Mouse (Mus musculus) liver, postnatal 0 days (tissue): ENCODE measurements around the gene Cbfb. TPM values are rescaled to one million over a fixed set of nuclear protein-coding genes. Genes with fewer than 3 reads are reported as not detected.

Experiments used
- ATAC-seq: fragments of 200-750 bp; cut with Nextera tagmentation; 2 replicates; pipeline ENCODE4 v1.8.0; 2017; ENCODE audit warnings: mild to moderate bottlenecking, moderate library complexity
- DNase-seq: peaks from one replicate; pipeline ENCODE4 v3.0.0-alpha.2; 2016
- H3K27ac ChIP-seq: fragments of 300-500 bp; sonication (generic); 2 replicates; pipeline ENCODE4 v1.5.1; 2014; ENCODE audit warnings: antibody characterized with exemption, moderate library complexity, mild to moderate bottlenecking, low read depth
- H3K27me3 ChIP-seq: fragments of 300-500 bp; sonication (generic); 2 replicates; pipeline ENCODE4 v1.6.1; 2014; ENCODE audit warnings: low read length, control low read depth, mixed read lengths; ENCODE audit not compliant: insufficient read depth
- H3K36me3 ChIP-seq: fragments of 300-500 bp; sonication (generic); replicated peaks from 2 replicates; pipeline ENCODE4 v1.6.1; 2014; ENCODE audit warnings: mild to moderate bottlenecking, control low read depth, low read length, moderate library complexity, mixed read lengths; ENCODE audit not compliant: insufficient read depth
- H3K4me1 ChIP-seq: fragments of 300-500 bp; sonication (generic); 2 replicates; pipeline ENCODE4 v1.6.1; 2014; ENCODE audit warnings: antibody characterized with exemption, mild to moderate bottlenecking, control low read depth; ENCODE audit not compliant: insufficient read depth
- H3K4me2 ChIP-seq: fragments of 300-500 bp; sonication (generic); 2 replicates; pipeline ENCODE4 v1.6.1; 2014; ENCODE audit warnings: low read depth, mild to moderate bottlenecking, low read length, moderate library complexity, mixed read lengths
- H3K4me3 ChIP-seq: fragments of 300-500 bp; sonication (generic); 2 replicates; pipeline ENCODE4 v1.5.1; 2014; ENCODE audit warnings: low read depth, low read length
- H3K9ac ChIP-seq: fragments of 300-500 bp; sonication (generic); replicated peaks from 2 replicates; pipeline ENCODE4 v1.6.1; 2014; ENCODE audit warnings: mild to moderate bottlenecking, moderate library complexity
- H3K9me3 ChIP-seq: fragments of 300-500 bp; sonication (generic); 2 replicates; pipeline ENCODE4 v1.6.1; 2016; ENCODE audit warnings: mild to moderate bottlenecking, control low read depth, low read length, mixed read lengths
- CTCF ChIP-seq: sonication (generic); IDR thresholded peaks from 2 replicates; pipeline ENCODE4 v1.5.1; 2016; ENCODE audit warnings: antibody characterized with exemption, low read depth
- EP300 ChIP-seq: IDR thresholded peaks from 2 replicates; pipeline ENCODE4 v1.6.1; 2016; ENCODE audit warnings: antibody characterized with exemption, low read depth, mild to moderate bottlenecking
- WGBS: fragments of 180-500 bp; shearing (Covaris S2); extraction: QIAGEN DNeasy Blood & Tissue Kit; methylation state at CpG from one replicate; pipeline ENCODE4 v1.1.7; 2014; ENCODE audit not compliant: insufficient replicate concordance; 5-methylcytosine and 5-hydroxymethylcytosine counted together
- polyA plus RNA-seq: library from polyadenylated mRNA; unstranded; fragments of >200 nt; fragmentation: Nextera tagmentation; extraction: Ambion mirVana; gene quantifications from 2 replicates; pipeline ENCODE4 v1.2.1, GENCODE M21; 2015

Cbfb gene
- polyA plus RNA-seq, 1 experiment from 2014 or later = 10.7 TPM

- WGBS = 73% methylated on average over 1 of the region's 1 CpGs
- DNase-seq (no peak), ATAC-seq (no peak)
- H3K9me3 ChIP-seq = no peaks in the 10 kb centered on the region
- no peak overlapping the region for H3K4me3 ChIP-seq
- H3K4me1 ChIP-seq = peaks cover 11% of the 10 kb centered on the region; the same call in 1 of the 2 replicates
- no peaks in the 10 kb centered on the region for H3K27me3 ChIP-seq
- peaks cover 24% of the 10 kb centered on the region for H3K36me3 ChIP-seq
- no peak overlapping the region for H3K4me2 ChIP-seq
- H3K27ac ChIP-seq = no peak overlapping the region
- no peak overlapping the region for H3K9ac ChIP-seq
- TF ChIP-seq EP300 (no peak), CTCF (no peak)
Observed at GRCm38 (mm10) chr8:105205748-105206147, 35.3 kb downstream of the Cbfb start.

GRCm38 (mm10) chr8:105206766-105207275 lies 36.3 kb downstream of the Cbfb start:
- Histone ChIP-seq H3K9ac (no peak overlapping the region), H3K9me3 (no peaks in the 10 kb centered on the region), H3K4me1 (peaks cover 11% of the 10 kb centered on the region; the same call in 1 of the 2 replicates), H3K36me3 (peaks cover 17% of the 10 kb centered on the region), H3K27me3 (no peaks in the 10 kb centered on the region), H3K4me2 (no peak overlapping the region), H3K4me3 (no peak overlapping the region), H3K27ac (no peak overlapping the region)
- 70% methylated on average over 7 of the region's 7 CpGs for WGBS
- no peak for DNase-seq
- TF ChIP-seq EP300 (no peak), CTCF (no peak)
- no peak for ATAC-seq

GRCm38 (mm10) chr8:105207675-105208273 lies 37.3 kb downstream of the Cbfb start:
- Histone ChIP-seq H3K9me3 (no peaks in the 10 kb centered on the region), H3K36me3 (peaks cover 10% of the 10 kb centered on the region), H3K27ac (no peak overlapping the region), H3K27me3 (no peaks in the 10 kb centered on the region), H3K4me1 (peaks cover 11% of the 10 kb centered on the region; the same call in 1 of the 2 replicates), H3K4me3 (no peak overlapping the region), H3K4me2 (no peak overlapping the region), H3K9ac (no peak overlapping the region)
- WGBS = 70% methylated on average over 2 of the region's 2 CpGs
- no peak for TF ChIP-seq CTCF
- no peak for TF ChIP-seq EP300
- DNase-seq = no peak
- ATAC-seq = no peak

GRCm38 (mm10) chr8:105209153-105210110 lies 39.0 kb downstream of the Cbfb start:
- 54% methylated on average over 1 of the region's 1 CpGs for WGBS
- TF ChIP-seq EP300 (no peak), CTCF (no peak)
- Histone ChIP-seq H3K27me3 (no peaks in the 10 kb centered on the region), H3K4me1 (peaks cover 9% of the 10 kb centered on the region; the same call in 1 of the 2 replicates), H3K9me3 (no peaks in the 10 kb centered on the region), H3K27ac (no peak overlapping the region), H3K9ac (no peak overlapping the region; the same call in 1 of the 2 replicates), H3K36me3 (peaks cover 12% of the 10 kb centered on the region), H3K4me2 (no peak overlapping the region), H3K4me3 (no peak overlapping the region)
- no peak for DNase-seq
- no peak for ATAC-seq

- 87% methylated on average over 5 of the region's 5 CpGs for WGBS
- no peak overlapping the region for H3K4me3 ChIP-seq
- ATAC-seq (no peak), DNase-seq (no peak)
- peaks cover 7% of the 10 kb centered on the region; the same call in 1 of the 2 replicates for H3K4me1 ChIP-seq
- no peak overlapping the region for H3K4me2 ChIP-seq
- H3K27me3 ChIP-seq = no peaks in the 10 kb centered on the region
- H3K36me3 ChIP-seq = peaks cover 9% of the 10 kb centered on the region
- TF ChIP-seq CTCF (peak; percentile 35), EP300 (no peak)
- no peak overlapping the region for H3K9ac ChIP-seq
- no peak overlapping the region for H3K27ac ChIP-seq
- no peaks in the 10 kb centered on the region for H3K9me3 ChIP-seq
Observed at GRCm38 (mm10) chr8:105214104-105214503, 43.6 kb downstream of the Cbfb start.

- ATAC-seq (no peak), DNase-seq (no peak)
- Histone ChIP-seq H3K9ac (no peak overlapping the region), H3K4me3 (no peak overlapping the region), H3K27ac (no peak overlapping the region), H3K9me3 (no peaks in the 10 kb centered on the region), H3K4me1 (no peaks in the 10 kb centered on the region), H3K4me2 (no peak overlapping the region), H3K36me3 (peaks cover 9% of the 10 kb centered on the region), H3K27me3 (no peaks in the 10 kb centered on the region)
- WGBS = 74% methylated on average over 5 of the region's 5 CpGs
- TF ChIP-seq EP300 (no peak), CTCF (peak; percentile 84)
Observed at GRCm38 (mm10) chr8:105217926-105218522, 47.5 kb downstream of the Cbfb start.
